Comparison of ENCODE assay signal across 8 mouse cellular contexts in the genomic region with DNA sequence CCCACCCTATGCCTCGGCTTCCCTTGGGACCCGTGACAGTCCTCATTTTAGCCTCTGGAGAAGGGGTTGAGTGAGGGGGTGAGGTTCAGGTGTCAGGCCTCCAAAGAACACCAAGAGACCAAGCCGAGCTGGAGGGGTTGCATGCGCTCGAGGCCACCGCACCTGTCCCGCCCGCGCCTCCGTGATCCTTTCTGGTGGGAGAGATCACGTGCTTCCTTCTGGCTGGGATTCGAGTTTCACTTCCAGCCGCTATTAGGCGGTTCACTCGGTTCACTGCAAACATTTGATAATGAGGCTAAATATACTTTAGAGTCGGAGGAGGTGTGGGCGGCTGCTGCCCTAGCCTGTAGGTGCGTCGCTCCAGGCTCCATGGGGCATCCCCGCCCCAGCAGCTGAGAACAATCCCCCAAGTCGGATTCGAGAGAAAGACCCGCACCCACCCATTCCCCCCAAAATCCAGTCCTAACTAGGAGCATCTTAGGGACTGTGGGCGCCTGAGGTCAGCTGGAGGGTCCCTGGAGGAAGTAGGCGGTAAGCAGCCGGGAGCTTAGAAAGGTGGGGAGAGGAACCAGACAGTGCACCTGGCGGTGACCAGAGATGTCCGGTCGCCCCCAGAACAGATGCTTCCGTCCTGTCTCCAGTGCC. TPM values are rescaled to one million over a fixed set of nuclear protein-coding genes. Genes with fewer than 3 reads are reported as not detected.
DNase-seq lines count a peak whose midpoint lies in the region; ATAC-seq and TF ChIP-seq lines count a peak whose summit lies in the region.

No protein-coding gene starts in this region.

- peak; percentile 57; the same call in 1 of the 2 replicates for TF ChIP-seq EP300 in heart, adult 2 months (IDR thresholded peaks at IDR 0.05; ENCODE audit: insufficient read depth, low read depth, low read length)
- TF ChIP-seq EP300 in liver, postnatal 0 days (IDR thresholded peaks at IDR 0.05; ENCODE audit: low read depth): no peak

- DNase-seq in cerebellum, adult 11-12 months: peak; percentile 26
- DNase-seq in cerebellum, adult 9-11 months: no peak
- DNase-seq in adrenal gland, postnatal 14 days: peak; percentile 54
- DNase-seq in heart, adult 2 months: peak; percentile 69 to 81
- DNase-seq in kidney, adult 11 months: peak; percentile 60
- DNase-seq in liver, postnatal 0 days: no peak
- DNase-seq in T-cell, adult 2 months (ENCODE audit: low spot score): no peak

- no peaks in the 10 kb centered on the region for H3K79me2 ChIP-seq in heart, adult 2 months (replicated peaks; ENCODE audit: control insufficient read depth, insufficient read depth, low read length)

- no peak; the same call in 1 of the 2 replicates for TF ChIP-seq CTCF in heart, adult 2 months (IDR thresholded peaks at IDR 0.05)
- no peak for TF ChIP-seq CTCF in liver, postnatal 0 days (IDR thresholded peaks at IDR 0.05; ENCODE audit: low read depth)

- peak overlapping the region; percentile 39 for H3K9ac ChIP-seq in heart, adult 2 months (ENCODE audit: low read depth, low read length)
- no peak overlapping the region; the same call in 1 of the 2 replicates for H3K9ac ChIP-seq in liver, postnatal 0 days (replicated peaks)
- H3K9ac ChIP-seq in neural tube, embryonic 14.5 days (replicated peaks; ENCODE audit: low read depth, low read length): no peak overlapping the region

- peak; percentile 38 for TF ChIP-seq POLR2A in heart, adult 2 months (IDR thresholded peaks at IDR 0.05; ENCODE audit: insufficient read depth, low read depth, low read length)

- no peak for ATAC-seq in liver, postnatal 0 days
- no peak for ATAC-seq in neural tube, embryonic 14.5 days (ENCODE audit: low read depth)

- peak overlapping the region; percentile 43 for H3K4me3 ChIP-seq in heart, adult 2 months
- H3K4me3 ChIP-seq in liver, postnatal 0 days (ENCODE audit: low read depth, low read length): peak overlapping the region; percentile 25
- H3K4me3 ChIP-seq in neural tube, embryonic 14.5 days (ENCODE audit: low read depth, low read length): peak overlapping the region; percentile 20

- intact Hi-C loops in heart, adult 2 months (cut with DNase I): loop anchor here (2.0 to 5.0 kb wide), 2 partner anchors 17 to 84 kb away; no protein-coding TSS in a partner anchor

- H3K36me3 ChIP-seq in heart, adult 2 months (ENCODE audit: control insufficient read depth, insufficient read depth, low read length): no peaks in the 10 kb centered on the region
- no peaks in the 10 kb centered on the region for H3K36me3 ChIP-seq in liver, postnatal 0 days (replicated peaks; ENCODE audit: insufficient read depth, low read length)
- no peaks in the 10 kb centered on the region for H3K36me3 ChIP-seq in neural tube, embryonic 14.5 days (ENCODE audit: control insufficient read depth, insufficient read depth, low read length)

- H3K4me2 ChIP-seq in liver, postnatal 0 days (ENCODE audit: low read depth, low read length): peak overlapping the region; percentile 68
- H3K4me2 ChIP-seq in neural tube, embryonic 14.5 days (ENCODE audit: low read depth, low read length): peak overlapping the region; percentile 52

- peaks cover 9% of the 10 kb centered on the region for H3K4me1 ChIP-seq in heart, adult 2 months (ENCODE audit: control insufficient read depth, insufficient read depth, low read length)
- peaks cover 24% of the 10 kb centered on the region for H3K4me1 ChIP-seq in liver, postnatal 0 days (ENCODE audit: insufficient read depth)
- peaks cover 16% of the 10 kb centered on the region for H3K4me1 ChIP-seq in neural tube, embryonic 14.5 days (ENCODE audit: control insufficient read depth, insufficient read depth, low read length)

- H3K9me3 ChIP-seq in liver, postnatal 0 days (ENCODE audit: low read length): no peaks in the 10 kb centered on the region; the same call in 1 of the 2 replicates
- no peaks in the 10 kb centered on the region for H3K9me3 ChIP-seq in neural tube, embryonic 14.5 days (ENCODE audit: control insufficient read depth, low read length)

- no peaks in the 10 kb centered on the region for H3K27me3 ChIP-seq in heart, adult 2 months (ENCODE audit: control insufficient read depth, insufficient read depth, low read length)
- H3K27me3 ChIP-seq in liver, postnatal 0 days (ENCODE audit: insufficient read depth, low read length): peaks cover 61% of the 10 kb centered on the region
- H3K27me3 ChIP-seq in neural tube, embryonic 14.5 days (ENCODE audit: control insufficient read depth, insufficient read depth, low read length): peaks cover 30% of the 10 kb centered on the region

- WGBS in heart, adult 2 months: 1% methylated on average over 30 of the region's 30 CpGs
- WGBS in liver, postnatal 0 days (ENCODE audit: insufficient replicate concordance): under 1% methylated on average over 30 of the region's 30 CpGs
- WGBS in neural tube, embryonic 14.5 days: under 1% methylated on average over 30 of the region's 30 CpGs

- H3K27ac ChIP-seq in heart, adult 2 months: peak overlapping the region; percentile 91
- no peak overlapping the region for H3K27ac ChIP-seq in liver, postnatal 0 days (ENCODE audit: low read depth)
- no peak overlapping the region for H3K27ac ChIP-seq in neural tube, embryonic 14.5 days (ENCODE audit: low read depth, low read length)

RNA-seq across cellular contexts. Expression of a gene that starts 0.9 kb away (rescaled TPM):
- 22.0 and 26.0 TPM in 2 replicates for total RNA-seq in adrenal gland, postnatal 14 days (2021)
- total RNA-seq in heart, adult 2 months (2021): 10 to 100 TPM; 19.6 to 20.7 TPM
- polyA plus RNA-seq in heart, adult 2 months (2012; rRNA removed): 13.2 and 14.2 TPM in 2 replicates
- polyA plus RNA-seq in liver, postnatal 0 days (2015; fragmentation: Nextera tagmentation; extraction: Ambion mirVana): 2.5 and 2.9 TPM in 2 replicates
- polyA plus RNA-seq in neural tube, embryonic 14.5 days (2014; fragmentation: Nextera tagmentation; extraction: Ambion mirVana): 23.4 and 27.5 TPM in 2 replicates

Comparison
In these comparisons a context has a peak if more than half of its experiments do, and no peak if none do; other contexts are left out.
1. DNase-seq: peak in cerebellum, adult 11-12 months (single experiment), adrenal gland, postnatal 14 days (single experiment), heart, adult 2 months (2 of 2) and kidney, adult 11 months (single experiment); none in cerebellum, adult 9-11 months (single experiment), liver, postnatal 0 days (single experiment) and T-cell, adult 2 months (single experiment).
2. Peak in every context shown above with its lines, with median percentiles within 50 percentile points of each other: H3K4me3 ChIP-seq.